Mouse (Mus musculus): ENCODE data around the gene Ugt1a5.
"Not testable (repeated sequence)": the region's sequence is repeated elsewhere in the genome, so short reads cannot be mapped to it uniquely, and the experiment has no call there.

Ugt1a5 gene

GRCm38 (mm10) chr1:88197443-88197842, 31.6 kb downstream of the Ugt1a5 start:
- DNase-seq (ENCODE audit: low spot score) = no peak

- no peak for DNase-seq (ENCODE audit: low spot score)
Measured at GRCm38 (mm10) chr1:88199996-88200395, 34.2 kb downstream of the Ugt1a5 start.

GRCm38 (mm10) chr1:88200456-88200855, 34.6 kb downstream of the Ugt1a5 start, which contains the start of gene Ugt1a2:
TSS of gene Ugt1a2 (plus strand) at chr1:88200601.
- no peak for DNase-seq (ENCODE audit: low spot score)

DNA sequence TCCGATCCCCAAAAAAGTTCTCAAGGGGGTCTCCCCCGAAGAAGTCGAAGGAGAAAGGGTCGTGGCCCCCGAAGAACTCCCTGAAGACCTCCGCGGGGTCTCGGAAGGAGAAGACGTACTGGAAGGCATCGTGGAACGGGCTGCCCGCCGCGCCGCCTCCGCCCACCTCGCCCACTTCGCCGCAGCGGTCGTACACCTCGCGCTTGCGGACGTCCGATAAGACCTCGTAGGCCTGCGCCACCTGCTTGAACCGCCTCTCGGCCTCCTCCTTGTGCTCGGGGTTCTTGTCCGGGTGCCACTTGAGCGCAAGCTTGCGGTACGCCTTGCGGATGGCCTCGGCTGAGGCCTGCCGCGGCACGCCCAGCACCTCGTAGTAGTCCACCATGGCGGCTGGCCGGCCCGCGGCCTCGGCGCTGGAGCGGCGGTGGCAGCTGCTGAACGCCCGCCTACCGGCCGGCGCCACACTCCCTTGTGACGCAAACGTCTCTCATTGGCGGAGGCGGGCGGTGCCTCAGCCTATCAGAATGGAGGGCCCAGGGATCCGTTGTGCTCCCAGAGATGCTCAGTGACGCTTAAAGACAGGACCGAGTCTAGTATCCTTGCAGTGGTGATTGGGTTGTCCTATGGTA, 39.6 kb downstream of the Ugt1a5 start, which contains the start of gene Dnajb3:
TSS of gene Dnajb3 (minus strand) at position 489 of the 629 bp plus-strand sequence.
- peak; percentile 93 for DNase-seq (ENCODE audit: low spot score)

- no peak for DNase-seq (ENCODE audit: low spot score)
Measured at GRCm38 (mm10) chr1:88206843-88207479, 41.1 kb downstream of the Ugt1a5 start.

DNA sequence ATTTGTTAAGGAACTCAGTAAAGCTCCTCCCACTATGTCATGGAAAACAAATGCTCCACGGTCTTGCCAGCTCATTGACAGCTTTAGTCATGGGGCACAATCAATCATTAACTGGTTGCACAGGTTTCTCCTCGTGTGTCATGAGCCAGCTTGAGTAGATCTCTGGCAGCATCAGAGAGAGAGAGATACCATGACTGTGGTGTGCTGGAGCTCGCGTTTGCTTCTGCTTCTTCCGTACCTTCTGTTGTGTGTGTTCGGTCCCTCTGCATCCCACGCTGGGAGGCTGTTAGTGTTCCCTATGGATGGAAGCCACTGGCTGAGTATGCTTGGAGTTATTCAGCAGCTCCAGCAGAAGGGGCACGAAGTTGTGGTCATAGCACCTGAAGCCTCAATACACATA, 46.0 kb downstream of the Ugt1a5 start, which contains the start of gene Ugt1a1:
TSS of gene Ugt1a1 (plus strand) at position 148 of the 400 bp plus-strand sequence.
- DNase-seq (ENCODE audit: low spot score) = peak; percentile 18

DNA sequence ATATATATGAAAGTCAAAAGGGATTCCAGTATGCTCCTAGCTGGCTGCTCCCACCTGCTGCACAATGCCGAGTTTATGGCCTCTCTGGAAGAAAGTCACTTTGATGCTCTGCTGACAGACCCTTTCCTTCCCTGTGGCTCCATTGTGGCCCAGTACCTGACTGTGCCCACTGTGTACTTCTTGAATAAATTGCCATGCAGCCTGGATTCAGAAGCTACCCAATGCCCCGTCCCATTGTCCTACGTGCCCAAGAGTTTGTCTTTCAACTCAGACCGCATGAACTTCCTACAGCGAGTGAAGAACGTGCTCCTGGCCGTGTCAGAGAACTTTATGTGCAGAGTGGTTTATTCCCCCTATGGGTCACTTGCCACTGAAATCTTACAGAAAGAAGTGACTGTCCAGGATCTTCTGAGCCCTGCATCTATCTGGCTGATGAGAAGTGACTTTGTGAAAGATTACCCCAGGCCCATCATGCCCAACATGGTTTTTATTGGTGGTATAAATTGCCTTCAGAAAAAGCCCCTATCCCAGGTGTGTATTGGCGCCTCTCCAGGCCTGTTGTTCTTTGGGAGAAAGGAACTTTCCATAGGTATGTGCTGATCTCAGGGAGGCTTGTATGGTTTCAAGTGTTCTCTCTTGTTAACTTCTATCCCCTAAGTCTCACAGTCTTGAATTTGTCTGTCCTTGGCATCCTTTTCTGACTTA, 46.7 kb downstream of the Ugt1a5 start:
- peak; percentile 8 for DNase-seq (ENCODE audit: low spot score)

GRCm38 (mm10) chr1:88213061-88213460, 47.2 kb downstream of the Ugt1a5 start:
- peak; percentile 14 for DNase-seq (ENCODE audit: low spot score)

GRCm38 (mm10) chr1:88213766-88214461, 48.1 kb downstream of the Ugt1a5 start:
- peak; percentile 4 for DNase-seq (ENCODE audit: low spot score)

GRCm38 (mm10) chr1:88214462-88214952, 48.7 kb downstream of the Ugt1a5 start:
- DNase-seq (ENCODE audit: low spot score) = peak; percentile 13

GRCm38 (mm10) chr1:88215466-88216380, 49.9 kb downstream of the Ugt1a5 start:
- DNase-seq (ENCODE audit: low spot score) = peak; percentile 14

GRCm38 (mm10) chr1:88216551-88216950, 50.7 kb downstream of the Ugt1a5 start:
- DNase-seq (ENCODE audit: low spot score) = peak; percentile 4

DNA sequence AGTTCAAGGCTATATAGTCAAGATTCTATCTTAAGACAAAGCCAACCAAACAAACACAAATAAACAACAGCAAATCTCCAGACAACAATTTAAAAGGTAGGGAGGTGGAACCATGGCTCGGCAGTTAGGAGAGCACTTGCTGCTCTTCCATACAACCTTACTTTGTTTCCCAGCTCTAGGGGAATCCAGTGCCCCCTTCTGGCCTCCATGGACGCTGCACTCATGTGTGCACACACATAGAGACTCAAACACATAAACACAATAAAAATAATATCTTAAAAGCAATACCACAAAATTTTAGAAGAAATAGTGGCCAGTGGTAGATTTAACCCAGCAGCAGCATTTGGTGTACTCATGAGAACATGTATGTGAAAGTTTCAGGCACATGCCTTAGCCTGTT, 51.3 kb downstream of the Ugt1a5 start:
- DNase-seq (ENCODE audit: low spot score) = peak; percentile 7

DNA sequence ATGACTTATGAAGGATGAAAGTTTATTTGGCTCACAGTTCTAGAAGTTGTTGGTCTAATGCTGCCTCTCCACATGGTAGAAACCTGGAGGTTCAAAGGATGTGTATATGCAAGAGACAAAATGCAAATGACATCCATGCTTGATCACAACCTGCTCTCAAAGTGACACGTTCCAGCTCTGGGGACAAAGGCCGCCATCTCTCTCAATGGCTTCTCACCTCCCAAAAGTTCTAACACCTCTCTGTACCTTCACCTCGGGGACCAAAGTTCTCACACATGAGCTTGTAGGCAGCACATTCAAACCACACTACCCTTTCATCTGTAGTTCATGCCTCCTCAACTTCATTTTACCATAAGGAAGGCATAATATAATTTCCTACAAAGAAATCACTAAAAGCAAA, 51.8 kb downstream of the Ugt1a5 start:
- DNase-seq (ENCODE audit: low spot score) = peak; percentile 19

DNA sequence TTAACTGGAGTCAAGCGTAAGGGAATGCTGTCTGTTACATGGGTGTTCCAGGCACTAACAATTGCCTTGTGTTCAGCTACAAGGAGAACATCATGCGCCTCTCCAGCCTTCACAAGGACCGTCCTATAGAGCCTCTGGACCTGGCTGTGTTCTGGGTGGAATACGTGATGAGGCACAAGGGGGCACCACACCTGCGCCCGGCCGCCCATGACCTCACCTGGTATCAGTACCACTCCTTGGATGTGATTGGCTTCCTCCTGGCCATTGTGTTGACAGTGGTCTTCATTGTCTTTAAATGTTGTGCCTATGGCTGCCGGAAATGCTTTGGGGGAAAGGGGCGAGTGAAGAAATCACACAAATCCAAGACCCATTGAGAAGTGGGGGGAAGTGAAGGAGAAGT, 52.2 kb downstream of the Ugt1a5 start:
- peak; percentile 12 for DNase-seq (ENCODE audit: low spot score)

DNA sequence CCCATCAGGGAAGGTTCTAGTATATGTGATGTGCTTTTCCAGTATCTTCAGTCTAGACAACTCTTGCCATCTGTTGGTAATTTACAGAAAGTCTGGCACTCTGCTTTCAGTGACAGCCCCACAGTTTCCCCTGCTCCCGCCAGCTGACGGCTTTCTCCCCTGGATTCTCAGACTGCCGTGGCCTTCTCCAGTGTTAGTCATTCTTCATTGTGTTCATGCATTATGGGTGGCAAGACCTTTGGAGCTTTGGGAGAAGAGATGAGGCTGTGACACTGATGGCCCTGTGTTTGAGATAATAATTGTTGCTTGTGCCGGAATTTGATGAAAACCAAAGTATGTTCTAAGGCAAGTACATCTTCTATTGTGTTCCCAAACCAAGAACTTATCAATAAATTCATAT, 52.8 kb downstream of the Ugt1a5 start:
- no peak for DNase-seq (ENCODE audit: low spot score)

DNA sequence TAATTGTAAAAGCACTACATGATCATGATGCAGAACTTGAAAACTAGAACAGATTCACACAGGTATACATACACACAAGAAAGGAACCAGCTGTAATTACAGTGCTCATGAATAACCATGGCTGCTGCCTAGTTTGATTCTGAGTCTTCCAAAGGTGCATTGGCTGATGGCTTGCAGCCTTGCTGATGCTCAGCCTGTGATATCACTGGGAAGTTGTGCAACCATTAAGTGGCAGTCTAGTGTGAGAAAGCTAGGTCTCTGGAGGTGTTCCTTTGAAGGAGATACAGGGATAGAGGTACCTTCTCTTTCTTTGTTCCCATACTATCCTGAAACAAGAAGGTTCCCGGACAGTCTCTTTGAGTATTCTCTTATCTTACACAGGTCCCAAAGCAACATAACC, 53.2 kb downstream of the Ugt1a5 start:
- DNase-seq (ENCODE audit: low spot score) = no peak

- DNase-seq (ENCODE audit: low spot score) = no peak
Measured at GRCm38 (mm10) chr1:88220336-88220735, 54.5 kb downstream of the Ugt1a5 start.

DNA sequence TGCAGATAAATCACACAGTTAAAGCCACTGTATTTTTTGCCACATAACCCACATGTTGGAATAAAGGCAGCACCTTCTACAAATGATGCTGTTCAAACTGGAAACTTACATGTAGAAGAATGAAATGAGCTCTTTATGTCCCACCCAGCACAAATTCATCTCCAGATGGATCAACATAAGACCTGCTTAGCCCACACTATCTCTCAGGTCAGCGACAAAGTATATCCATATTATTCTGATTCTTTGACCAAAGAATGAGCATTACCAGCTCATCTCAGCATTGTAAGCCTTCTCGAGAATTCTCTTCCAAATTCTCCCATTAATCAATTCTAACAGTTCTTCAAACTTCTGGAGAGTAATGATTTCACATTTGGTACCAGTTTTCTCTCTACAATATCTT, 56.4 kb downstream of the Ugt1a5 start:
- DNase-seq (ENCODE audit: low spot score) = no peak

GRCm38 (mm10) chr1:88223011-88223515, 57.3 kb downstream of the Ugt1a5 start:
- not testable (repeated sequence) for DNase-seq (ENCODE audit: low spot score)

DNA sequence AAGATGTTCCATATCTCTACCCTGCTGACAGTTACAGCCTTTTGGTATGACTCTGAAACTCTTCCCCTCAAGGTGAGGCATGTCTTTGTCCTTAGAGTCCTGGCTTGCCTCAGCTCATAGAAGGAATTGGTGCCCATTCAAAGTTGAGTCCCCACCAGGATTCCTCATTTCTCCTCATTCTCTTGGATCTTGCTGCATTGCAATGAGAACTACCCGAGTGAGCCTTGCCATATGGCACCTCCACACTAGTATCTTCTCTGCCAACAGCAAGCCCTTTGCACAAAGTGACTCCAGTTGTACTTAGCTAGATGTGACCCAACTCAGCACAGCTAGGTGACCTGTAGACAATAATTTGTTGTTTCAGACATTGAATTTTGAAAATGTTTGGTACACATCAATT, 57.8 kb downstream of the Ugt1a5 start:
- no peak for DNase-seq (ENCODE audit: low spot score)
